Mouse (Mus musculus) liver, adult 2 months (tissue): ENCODE data around the gene Twnk.

Experiments
- CTCF ChIP-seq: fragments of 200-500 bp; IDR thresholded peaks from 2 replicates; pipeline ENCODE4 v1.5.1; 2011; ENCODE audit warnings: low read depth, low read length, control low read depth
- POLR2A ChIP-seq: fragments of 200-500 bp; IDR thresholded peaks from 2 replicates; pipeline ENCODE4 v1.6.1; 2011; ENCODE audit warnings: low read length, control low read depth; ENCODE audit not compliant: insufficient read depth; ENCODE audit errors: extremely low read depth

- no peak for TF ChIP-seq CTCF
- TF ChIP-seq POLR2A, result no peak
These were observed 43.3 kb downstream of the Twnk start for GRCm38 (mm10) chr19:45048644-45049365.
